Mouse (Mus musculus): ENCODE measurements around the gene BB287469. TPM values are rescaled to one million over a fixed set of nuclear protein-coding genes. Genes with fewer than 3 reads are reported as not detected.
"Not testable (repeated sequence)": the region's sequence is repeated elsewhere in the genome, so short reads cannot be mapped to it uniquely, and the experiment has no call there.

The BB287469 gene
- polyA plus RNA-seq, 1 experiment from 2014 or later: not detected

- not testable (repeated sequence) for H3K4me2 ChIP-seq (ENCODE audit: low read length); H3K9me3 ChIP-seq (replicated peaks; ENCODE audit: control insufficient read depth, low read length); H3K27ac ChIP-seq (ENCODE audit: low read depth, low read length); ATAC-seq; H3K36me3 ChIP-seq (ENCODE audit: control insufficient read depth, insufficient read depth, low read length); H3K9ac ChIP-seq (ENCODE audit: low read length); DNase-seq (ENCODE audit: low spot score); H3K4me3 ChIP-seq (ENCODE audit: low read depth, low read length); H3K4me1 ChIP-seq (ENCODE audit: control insufficient read depth, insufficient read depth, low read length); H3K27me3 ChIP-seq (replicated peaks; ENCODE audit: control insufficient read depth, insufficient read depth, low read length)
- 87% methylated on average over 2 of the region's 2 CpGs for WGBS
Measured at GRCm38 (mm10) chr12:87864048-87864447, 47.7 kb downstream of the BB287469 start.

Other genes with a start within 250 kb of the BB287469 start
- not detected in 2 replicates for gene Oog1, start 213.9 kb upstream of the BB287469 start, polyA plus RNA-seq (2014; fragmentation: Nextera tagmentation; extraction: Ambion mirVana)
- gene Gm4027, start 197.7 kb upstream of the BB287469 start, polyA plus RNA-seq (2014; fragmentation: Nextera tagmentation; extraction: Ambion mirVana): not detected in 2 replicates
- not detected in 2 replicates for gene Gm16381, start 172.0 kb upstream of the BB287469 start, polyA plus RNA-seq (2014; fragmentation: Nextera tagmentation; extraction: Ambion mirVana)
- not detected in 2 replicates for gene Gm21319, start 40.8 kb upstream of the BB287469 start, polyA plus RNA-seq (2014; fragmentation: Nextera tagmentation; extraction: Ambion mirVana)
- not detected in 2 replicates for gene Gm21936, start 21.1 kb upstream of the BB287469 start, polyA plus RNA-seq (2014; fragmentation: Nextera tagmentation; extraction: Ambion mirVana)
- gene Gm2001, start 25.8 kb downstream of the BB287469 start, polyA plus RNA-seq (2014; fragmentation: Nextera tagmentation; extraction: Ambion mirVana): not detected in 2 replicates
- gene Gm2016, start 57.5 kb downstream of the BB287469 start, polyA plus RNA-seq (2014; fragmentation: Nextera tagmentation; extraction: Ambion mirVana): not detected in 2 replicates
- gene Gm2022, start 78.8 kb downstream of the BB287469 start, polyA plus RNA-seq (2014; fragmentation: Nextera tagmentation; extraction: Ambion mirVana): not detected in 2 replicates
- gene Gm2035, start 103.3 kb downstream of the BB287469 start, polyA plus RNA-seq (2014; fragmentation: Nextera tagmentation; extraction: Ambion mirVana): not detected in 2 replicates
- not detected in 2 replicates for gene Gm2042, start 137.5 kb downstream of the BB287469 start, polyA plus RNA-seq (2014; fragmentation: Nextera tagmentation; extraction: Ambion mirVana)
- not detected in 2 replicates for gene Gm2075, start 195.3 kb downstream of the BB287469 start, polyA plus RNA-seq (2014; fragmentation: Nextera tagmentation; extraction: Ambion mirVana)
- not detected in 2 replicates for gene Gm6803, start 202.2 kb downstream of the BB287469 start, polyA plus RNA-seq (2014; fragmentation: Nextera tagmentation; extraction: Ambion mirVana)
- not detected in 2 replicates for gene Gm2056, start 210.4 kb downstream of the BB287469 start, polyA plus RNA-seq (2014; fragmentation: Nextera tagmentation; extraction: Ambion mirVana)

Measured in forebrain, embryonic 14.5 days (tissue).